Mouse (Mus musculus): Measurements from ENCODE around the gene Zwilch.

DNA sequence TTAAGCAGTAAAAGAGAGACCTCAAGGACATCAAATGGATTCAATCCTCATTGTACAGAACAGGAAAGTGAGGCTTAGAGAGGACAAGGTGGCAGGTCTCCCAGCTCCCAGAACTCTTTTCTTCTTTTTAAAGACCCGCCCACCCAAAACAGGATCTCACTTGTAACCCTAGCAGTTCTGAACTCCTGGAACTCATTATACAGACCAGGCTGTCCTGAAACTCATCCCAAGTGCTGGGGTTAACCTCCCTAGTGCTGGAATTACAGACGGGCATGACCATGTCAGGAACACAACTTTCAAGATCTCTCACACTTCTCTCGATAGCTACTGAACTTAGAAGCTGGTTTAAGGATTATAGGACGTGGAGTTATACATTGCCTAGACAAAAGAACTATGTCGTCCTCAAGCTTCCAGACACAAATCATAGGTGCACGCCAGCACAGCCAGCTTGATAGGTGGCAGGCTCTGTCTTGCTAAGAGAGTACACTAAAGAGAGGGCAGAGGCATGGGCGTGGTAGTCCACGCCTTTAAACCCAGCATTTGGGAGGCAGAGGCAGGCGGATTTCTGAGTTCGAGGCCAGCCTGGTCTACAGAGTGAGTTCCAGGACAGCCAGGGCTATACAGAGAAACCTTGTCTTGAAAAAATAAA, 47.0 kb upstream of the Zwilch start:
- no peak for TF ChIP-seq CTCF (IDR thresholded peaks at IDR 0.05; ENCODE audit: low read depth, low read length)
- no peak for TF ChIP-seq POLR2A (IDR thresholded peaks at IDR 0.05; ENCODE audit: borderline replicate concordance, low read depth, low read length)

All from bone marrow macrophage, adult 2 months (primary cell).